In the genomic region with DNA sequence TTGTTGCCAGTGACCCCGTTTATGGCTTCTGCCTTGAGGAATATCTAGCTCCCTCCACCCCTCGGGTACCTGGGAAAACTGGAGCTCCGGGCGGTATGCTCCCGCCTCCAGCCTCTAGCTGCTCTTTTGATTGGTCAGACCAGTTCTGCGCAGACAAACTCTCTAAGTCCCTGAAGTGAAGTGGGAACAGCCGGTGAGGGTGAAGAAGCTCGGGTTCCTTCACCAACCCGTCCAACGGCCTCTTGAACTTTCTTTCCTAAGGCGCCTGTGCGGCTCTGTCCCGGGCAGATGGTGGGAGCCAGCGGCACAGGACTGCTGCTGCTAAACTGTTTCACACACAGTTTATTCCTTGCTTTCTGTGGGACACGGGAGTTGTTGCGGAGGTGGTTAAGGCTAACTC, we compare ENCODE assay signal across 9 mouse cellular contexts. TPM values are rescaled to one million over a fixed set of nuclear protein-coding genes. Genes with fewer than 3 reads are reported as not detected.
DNase-seq lines count a peak whose midpoint lies in the region; ATAC-seq and TF ChIP-seq lines count a peak whose summit lies in the region.
"Had no signal": no experiment of that assay in that cellular context is flagged by ENCODE, and none has a peak within 500 bp of the region (broad histone marks: within the 10 kb centered on the region; RNA-seq: fewer than 3 reads in every experiment).

No protein-coding gene starts in this region.

- peak overlapping the region; percentile 57 for H3K4me2 ChIP-seq in forebrain, embryonic 13.5 days
- H3K4me2 ChIP-seq in lung, embryonic 16.5 days (ENCODE audit: low read depth, low read length): peak overlapping the region; percentile 72
- H3K4me2 ChIP-seq in stomach, postnatal 0 days (replicated peaks; ENCODE audit: low read depth): peak overlapping the region; percentile 59

- H3K4me1 ChIP-seq in forebrain, embryonic 13.5 days: peaks cover 17% of the 10 kb centered on the region
- peaks cover 17% of the 10 kb centered on the region for H3K4me1 ChIP-seq in lung, embryonic 16.5 days (replicated peaks; ENCODE audit: control insufficient read depth, insufficient read depth, low read length)
- H3K4me1 ChIP-seq in stomach, postnatal 0 days (replicated peaks; ENCODE audit: control insufficient read depth, insufficient read depth): peaks cover 2% of the 10 kb centered on the region; the same call in 1 of the 2 replicates

- WGBS in forebrain, embryonic 13.5 days: 2% methylated on average over 16 of the region's 16 CpGs
- WGBS in lung, embryonic 16.5 days: 1% methylated on average over 16 of the region's 16 CpGs
- WGBS in stomach, postnatal 0 days: 4% methylated on average over 16 of the region's 16 CpGs

- H3K27me3 ChIP-seq in forebrain, embryonic 13.5 days: peaks cover 57% of the 10 kb centered on the region
- peaks cover 28% of the 10 kb centered on the region for H3K27me3 ChIP-seq in lung, embryonic 16.5 days (ENCODE audit: control insufficient read depth, insufficient read depth, low read depth, low read length)
- no peaks in the 10 kb centered on the region; the same call in 1 of the 2 replicates for H3K27me3 ChIP-seq in stomach, postnatal 0 days (ENCODE audit: control insufficient read depth, insufficient read depth, low read length)
- H3K27me3 ChIP-seq: Patski had no signal

- ATAC-seq in forebrain, embryonic 13.5 days: no peak
- peak; percentile 34 for ATAC-seq in lung, embryonic 16.5 days (ENCODE audit: low read depth)
- ATAC-seq in stomach, postnatal 0 days (ENCODE audit: low FRiP score, low TSS enrichment): no peak
- ATAC-seq: Patski had no signal

- H3K36me3 ChIP-seq in forebrain, embryonic 13.5 days (ENCODE audit: poor library complexity, severe bottlenecking): no peaks in the 10 kb centered on the region
- H3K36me3 ChIP-seq in lung, embryonic 16.5 days (ENCODE audit: control insufficient read depth, insufficient read depth, low read length): no peaks in the 10 kb centered on the region
- no peaks in the 10 kb centered on the region for H3K36me3 ChIP-seq in stomach, postnatal 0 days (ENCODE audit: control insufficient read depth, insufficient read depth, low read length)

- no peak for TF ChIP-seq EP300 in stomach, postnatal 0 days (optimal IDR thresholded peaks at IDR 0.05)

- TF ChIP-seq CTCF in stomach, postnatal 0 days (IDR thresholded peaks at IDR 0.05; ENCODE audit: low read depth): no peak

- peak overlapping the region; percentile 48 for H3K9ac ChIP-seq in forebrain, embryonic 13.5 days
- peak overlapping the region; percentile 58 for H3K9ac ChIP-seq in lung, embryonic 16.5 days (ENCODE audit: low read length)
- H3K9ac ChIP-seq in stomach, postnatal 0 days (ENCODE audit: low read length): no peak overlapping the region

- DNase-seq in layer of hippocampus, adult 11-12 months (ENCODE audit: low spot score): peak; percentile 12
- no peak for DNase-seq in layer of hippocampus, adult 18-20 months (ENCODE audit: low spot score in 2 of 2)
- DNase-seq in kidney, adult 18-20 months: peak; percentile 58
- no peak for DNase-seq in stomach, postnatal 0 days (ENCODE audit: low spot score)
- DNase-seq in thymus, postnatal 0 days (ENCODE audit: low spot score): no peak
- no peak for DNase-seq in testis, postnatal 10 days (ENCODE audit: low spot score)

- H3K4me3 ChIP-seq in forebrain, embryonic 13.5 days: peak overlapping the region; percentile 30
- peak overlapping the region; percentile 44 for H3K4me3 ChIP-seq in lung, embryonic 16.5 days (ENCODE audit: low read length)
- peak overlapping the region; percentile 27 for H3K4me3 ChIP-seq in stomach, postnatal 0 days (ENCODE audit: low read depth, low read length)

- no peak overlapping the region for H3K27ac ChIP-seq in forebrain, embryonic 13.5 days
- no peak overlapping the region for H3K27ac ChIP-seq in lung, embryonic 16.5 days (ENCODE audit: low read length)
- no peak overlapping the region for H3K27ac ChIP-seq in stomach, postnatal 0 days (replicated peaks)

- no peaks in the 10 kb centered on the region for H3K9me3 ChIP-seq in forebrain, embryonic 13.5 days (replicated peaks)
- no peaks in the 10 kb centered on the region for H3K9me3 ChIP-seq in lung, embryonic 16.5 days (ENCODE audit: control insufficient read depth, low read length)
- H3K9me3 ChIP-seq in stomach, postnatal 0 days (ENCODE audit: control insufficient read depth, low read length): no peaks in the 10 kb centered on the region

RNA-seq across cellular contexts. Expression of a gene that starts 3.7 kb away (rescaled TPM):
- total RNA-seq in layer of hippocampus, adult 18-20 months (2021): 1 to 10 TPM; 1.3 to 1.6 TPM
- polyA plus RNA-seq in forebrain, embryonic 13.5 days (2015; fragmentation: Nextera tagmentation; extraction: Ambion mirVana): 0.20 TPM in 1 of 2 replicates, not detected in the other
- 1.6 and 2.1 TPM in 2 replicates for polyA plus RNA-seq in lung, embryonic 16.5 days (2015; fragmentation: Nextera tagmentation; extraction: Ambion mirVana)
- 0.45 and 0.53 TPM in 2 replicates for polyA plus RNA-seq in stomach, postnatal 0 days (2015; fragmentation: Nextera tagmentation; extraction: Ambion mirVana)
- polyA plus RNA-seq in thymus, postnatal 0 days (2015; fragmentation: Nextera tagmentation; extraction: Ambion mirVana): 57.8 and 62.9 TPM in 2 replicates

RNA-seq across cellular contexts. Expression of a gene that starts 13.5 kb away (rescaled TPM):
- total RNA-seq in layer of hippocampus, adult 18-20 months (2021): 1 to 10 TPM; 3.2 to 3.8 TPM
- polyA plus RNA-seq in forebrain, embryonic 13.5 days (2015; fragmentation: Nextera tagmentation; extraction: Ambion mirVana): 0.20 TPM in 1 of 2 replicates, not detected in the other
- 3.7 and 6.2 TPM in 2 replicates for polyA plus RNA-seq in lung, embryonic 16.5 days (2015; fragmentation: Nextera tagmentation; extraction: Ambion mirVana)
- 2.1 and 2.6 TPM in 2 replicates for polyA plus RNA-seq in stomach, postnatal 0 days (2015; fragmentation: Nextera tagmentation; extraction: Ambion mirVana)
- polyA plus RNA-seq in thymus, postnatal 0 days (2015; fragmentation: Nextera tagmentation; extraction: Ambion mirVana): 39.8 and 42.2 TPM in 2 replicates

RNA-seq across cellular contexts. Expression of a gene that starts 17.0 kb away (rescaled TPM):
- 100 to 1,000 TPM; 184 to 185 TPM for total RNA-seq in layer of hippocampus, adult 18-20 months (2021)
- polyA plus RNA-seq in forebrain, embryonic 13.5 days (2015; fragmentation: Nextera tagmentation; extraction: Ambion mirVana): 124 and 125 TPM in 2 replicates
- polyA plus RNA-seq in lung, embryonic 16.5 days (2015; fragmentation: Nextera tagmentation; extraction: Ambion mirVana): 97.8 and 100 TPM in 2 replicates
- 45.0 and 48.1 TPM in 2 replicates for polyA plus RNA-seq in stomach, postnatal 0 days (2015; fragmentation: Nextera tagmentation; extraction: Ambion mirVana)
- 98.3 and 107 TPM in 2 replicates for polyA plus RNA-seq in thymus, postnatal 0 days (2015; fragmentation: Nextera tagmentation; extraction: Ambion mirVana)

RNA-seq across cellular contexts. Expression of a gene that starts 20.1 kb away (rescaled TPM):
- total RNA-seq in layer of hippocampus, adult 18-20 months (2021): 10 to 100 TPM; 27.4 to 32.5 TPM
- polyA plus RNA-seq in forebrain, embryonic 13.5 days (2015; fragmentation: Nextera tagmentation; extraction: Ambion mirVana): 8.7 and 10.0 TPM in 2 replicates
- polyA plus RNA-seq in lung, embryonic 16.5 days (2015; fragmentation: Nextera tagmentation; extraction: Ambion mirVana): 11.8 and 12.7 TPM in 2 replicates
- 9.1 and 9.5 TPM in 2 replicates for polyA plus RNA-seq in stomach, postnatal 0 days (2015; fragmentation: Nextera tagmentation; extraction: Ambion mirVana)
- 113 and 114 TPM in 2 replicates for polyA plus RNA-seq in thymus, postnatal 0 days (2015; fragmentation: Nextera tagmentation; extraction: Ambion mirVana)

RNA-seq across cellular contexts. Expression of a gene that starts 47.3 kb away (rescaled TPM):
- not detected for total RNA-seq in layer of hippocampus, adult 18-20 months (2021)
- polyA plus RNA-seq in forebrain, embryonic 13.5 days (2015; fragmentation: Nextera tagmentation; extraction: Ambion mirVana): not detected in 2 replicates
- 0.23 and 1.0 TPM in 2 replicates for polyA plus RNA-seq in lung, embryonic 16.5 days (2015; fragmentation: Nextera tagmentation; extraction: Ambion mirVana)
- polyA plus RNA-seq in stomach, postnatal 0 days (2015; fragmentation: Nextera tagmentation; extraction: Ambion mirVana): 0.25 and 0.29 TPM in 2 replicates
- polyA plus RNA-seq in thymus, postnatal 0 days (2015; fragmentation: Nextera tagmentation; extraction: Ambion mirVana): 55.0 and 57.1 TPM in 2 replicates
- polyA plus RNA-seq: Patski had no signal

Comparison
In these comparisons a context has a peak if more than half of its experiments do, and no peak if none do; other contexts are left out.
1. DNase-seq: peak in layer of hippocampus, adult 11-12 months (single experiment) and kidney, adult 18-20 months (single experiment); none in layer of hippocampus, adult 18-20 months (0 of 2), stomach, postnatal 0 days (single experiment), thymus, postnatal 0 days (single experiment) and testis, postnatal 10 days (single experiment).
2. RNA of a gene that starts 3.7 kb away (polyA plus RNA-seq): 57.8 to 62.9 TPM in thymus, postnatal 0 days; 1.6 to 2.1 TPM in lung, embryonic 16.5 days, 0.45 to 0.53 TPM in stomach, postnatal 0 days and 0.20 TPM in forebrain, embryonic 13.5 days; every median in the first group is over 10 times any median in the second.
3. Peak in every context shown above with its lines, with median percentiles within 50 percentile points of each other: H3K4me2 ChIP-seq and H3K4me3 ChIP-seq.